Mouse (Mus musculus): ENCODE data around the gene Mical3.

- no peak for TF ChIP-seq POLR2A (IDR thresholded peaks at IDR 0.05; ENCODE audit: borderline replicate concordance, extremely low read depth, insufficient read depth, insufficient read length, poor library complexity, severe bottlenecking)
- no peak for TF ChIP-seq CTCF (IDR thresholded peaks at IDR 0.05; ENCODE audit: borderline replicate concordance, extremely low read depth, insufficient read depth, insufficient read length)
These were observed 45.4 kb upstream of the Mical3 start for GRCm38 (mm10) chr6:121176011-121176730.

Data from brain, embryonic 14.5 days (tissue).